Mouse (Mus musculus) heart, embryonic 11.5 days (tissue): ENCODE results near the gene Tbc1d5. TPM values are rescaled to one million over a fixed set of nuclear protein-coding genes. Genes with fewer than 3 reads are reported as not detected.

Source experiments
- ATAC-seq: fragments of 200-750 bp; cut with Nextera tagmentation; replicated peaks from 2 replicates; pipeline ENCODE4 v1.8.0; 2017; ENCODE audit warnings: moderate library complexity; ENCODE audit not compliant: insufficient number of reproducible peaks, low FRiP score, low TSS enrichment
- H3K27ac ChIP-seq: fragments of 300-500 bp; sonication (generic); 2 replicates; pipeline ENCODE4 v1.5.1; 2014; ENCODE audit warnings: mild to moderate bottlenecking, low read depth, low read length
- H3K27me3 ChIP-seq: fragments of 300-500 bp; sonication (generic); 2 replicates; pipeline ENCODE4 v1.6.1; 2014; ENCODE audit warnings: mild to moderate bottlenecking, low read length, mixed read lengths; ENCODE audit not compliant: control insufficient read depth, insufficient read depth
- H3K36me3 ChIP-seq: fragments of 300-500 bp; sonication (generic); 2 replicates; pipeline ENCODE4 v1.6.1; 2014; ENCODE audit warnings: mild to moderate bottlenecking, low read length, moderate library complexity, mixed read lengths; ENCODE audit not compliant: control insufficient read depth, insufficient read depth
- H3K4me1 ChIP-seq: fragments of 300-500 bp; sonication (generic); 2 replicates; pipeline ENCODE4 v1.6.1; 2014; ENCODE audit warnings: low read length; ENCODE audit not compliant: control insufficient read depth, insufficient read depth
- H3K4me2 ChIP-seq: fragments of 300-500 bp; sonication (generic); 2 replicates; pipeline ENCODE4 v1.6.1; 2014; ENCODE audit warnings: mild to moderate bottlenecking, moderate library complexity
- H3K4me3 ChIP-seq: fragments of 300-500 bp; sonication (generic); 2 replicates; pipeline ENCODE4 v1.5.1; 2014; ENCODE audit warnings: low read depth, low read length
- H3K9ac ChIP-seq: fragments of 300-500 bp; sonication (generic); 2 replicates; pipeline ENCODE4 v1.6.1; 2014; ENCODE audit warnings: mild to moderate bottlenecking, low read depth, low read length, moderate library complexity
- H3K9me3 ChIP-seq: fragments of 300-500 bp; sonication (generic); replicated peaks from 2 replicates; pipeline ENCODE4 v1.6.1; 2016; ENCODE audit warnings: low read length; ENCODE audit not compliant: control insufficient read depth
- WGBS: fragments of 180-500 bp; shearing (Covaris S2); extraction: QIAGEN DNeasy Blood & Tissue Kit; methylation state at CpG from one replicate; pipeline ENCODE4 v1.1.7; 2014; ENCODE audit not compliant: insufficient replicate concordance; 5-methylcytosine and 5-hydroxymethylcytosine counted together
- polyA plus RNA-seq: library from polyadenylated mRNA; unstranded; fragments of >200 nt; fragmentation: Nextera tagmentation; extraction: Ambion mirVana; gene quantifications from 2 replicates; pipeline ENCODE4 v1.2.1, GENCODE M21; 2014

The Tbc1d5 gene
- polyA plus RNA-seq, 1 experiment from 2014 or later: 9.3 TPM

DNA sequence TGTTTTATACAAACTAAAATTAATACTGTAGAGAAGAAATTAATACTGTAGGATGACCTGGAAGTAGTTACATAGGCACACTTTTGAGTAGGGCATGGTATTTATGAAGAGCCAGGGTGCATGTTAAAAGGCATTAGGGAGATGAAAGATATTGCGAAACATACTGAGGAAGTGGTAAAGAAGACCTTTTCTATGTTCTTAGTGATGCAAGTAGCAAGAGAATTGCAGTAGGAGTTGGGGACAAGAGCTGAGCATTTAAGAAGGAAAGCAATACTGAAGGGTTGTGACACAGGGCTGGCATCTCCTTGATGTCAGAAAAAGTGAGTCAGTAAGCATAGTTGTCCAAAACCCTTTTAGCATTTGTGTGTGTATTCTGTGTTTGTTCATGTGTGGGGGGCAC lies 289.7 kb downstream of the Tbc1d5 start:
- ATAC-seq: no peak
- Histone ChIP-seq H3K9me3 (no peaks in the 10 kb centered on the region), H3K4me2 (no peak overlapping the region), H3K9ac (no peak overlapping the region), H3K36me3 (no peaks in the 10 kb centered on the region), H3K4me3 (no peak overlapping the region), H3K27me3 (no peaks in the 10 kb centered on the region), H3K27ac (no peak overlapping the region), H3K4me1 (no peaks in the 10 kb centered on the region)
- WGBS: 95% methylated on average over 1 of the region's 1 CpGs

DNA sequence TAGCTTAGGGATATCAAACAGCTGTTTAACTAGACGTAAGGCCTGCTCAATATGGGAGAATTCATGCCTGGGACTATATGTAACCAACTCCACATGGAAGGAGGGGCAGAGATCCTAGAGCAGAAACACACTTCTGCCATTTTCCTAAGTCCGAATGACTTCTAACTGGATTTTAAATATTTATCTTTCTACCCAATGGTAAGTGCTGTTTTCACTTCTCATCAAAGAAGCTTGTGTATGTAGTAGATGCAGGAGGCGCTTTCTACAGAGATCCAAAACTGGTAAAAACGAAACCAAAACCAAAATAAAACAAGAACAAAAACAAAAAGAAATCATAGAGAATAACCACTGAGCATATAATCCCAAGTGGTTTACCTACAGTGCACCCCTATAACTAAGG lies 299.2 kb downstream of the Tbc1d5 start:
- Histone ChIP-seq H3K36me3 (no peaks in the 10 kb centered on the region), H3K4me3 (no peak overlapping the region), H3K4me2 (no peak overlapping the region), H3K27ac (no peak overlapping the region), H3K4me1 (no peaks in the 10 kb centered on the region), H3K27me3 (no peaks in the 10 kb centered on the region), H3K9ac (no peak overlapping the region), H3K9me3 (no peaks in the 10 kb centered on the region)
- 85% methylated on average over 4 of the region's 4 CpGs for WGBS
- no peak for ATAC-seq

DNA sequence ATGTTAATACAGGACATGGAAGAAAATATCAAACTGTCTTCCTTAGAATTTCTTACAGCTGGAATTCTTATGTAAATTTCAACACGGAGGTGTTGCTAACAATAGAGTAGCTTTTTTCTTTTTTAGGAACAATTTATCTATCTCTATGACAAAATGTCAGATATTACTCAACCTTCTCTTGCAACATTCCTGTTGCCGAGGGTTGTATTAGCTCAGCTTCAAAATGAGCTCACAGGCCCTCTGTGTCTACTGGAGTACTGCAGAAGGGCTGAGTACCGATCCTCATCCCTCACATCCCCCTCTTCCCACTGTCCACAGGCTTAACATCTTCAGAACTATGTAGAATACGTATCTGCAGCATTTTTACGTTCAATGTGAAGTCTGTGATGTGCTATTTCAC lies 302.7 kb downstream of the Tbc1d5 start:
- Histone ChIP-seq H3K27me3 (no peaks in the 10 kb centered on the region), H3K4me3 (no peak overlapping the region), H3K4me1 (no peaks in the 10 kb centered on the region), H3K9me3 (no peaks in the 10 kb centered on the region), H3K4me2 (no peak overlapping the region), H3K36me3 (no peaks in the 10 kb centered on the region), H3K9ac (no peak overlapping the region), H3K27ac (no peak overlapping the region)
- ATAC-seq: no peak
- 79% methylated on average over 5 of the region's 5 CpGs for WGBS

DNA sequence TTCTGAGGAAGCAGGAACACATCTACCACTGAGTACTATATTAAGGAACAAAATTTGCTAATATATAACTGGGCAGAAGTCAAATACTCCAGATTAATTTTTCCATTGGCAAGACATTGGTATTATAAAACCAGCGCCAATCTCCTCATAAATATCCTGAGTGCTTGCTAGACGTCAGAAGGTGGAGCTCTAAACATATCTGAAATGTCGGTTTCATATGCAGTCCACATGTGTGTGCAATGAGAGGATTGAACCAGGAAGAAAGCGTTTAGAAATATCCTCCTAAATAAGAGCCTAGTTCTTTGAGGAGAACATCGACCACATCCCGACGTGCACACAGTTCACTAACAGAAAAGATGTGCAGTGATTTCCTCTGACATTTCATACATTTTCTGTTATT lies 305.1 kb downstream of the Tbc1d5 start:
- 81% methylated on average over 7 of the region's 7 CpGs for WGBS

DNA sequence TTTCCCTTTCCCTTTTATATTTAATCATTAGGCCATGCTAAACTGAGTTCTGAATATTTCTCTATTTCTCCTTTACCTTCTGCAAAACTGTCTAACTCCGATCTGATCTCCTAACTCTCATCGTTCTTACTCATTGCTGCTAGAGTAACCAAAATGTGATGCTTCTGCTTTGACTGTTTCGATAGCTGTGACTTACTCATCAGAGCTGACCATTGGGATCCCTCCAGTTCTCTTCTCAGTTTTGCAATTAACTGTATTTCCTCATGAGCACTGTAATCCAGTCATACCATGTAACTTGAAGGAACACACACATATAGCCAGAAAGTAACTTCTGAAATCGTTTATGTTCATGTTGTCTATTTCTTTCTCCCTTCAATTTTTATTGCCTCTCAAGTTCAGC lies 306.6 kb downstream of the Tbc1d5 start:
- H3K9me3 ChIP-seq: no peaks in the 10 kb centered on the region
- no peaks in the 10 kb centered on the region for H3K27me3 ChIP-seq
- H3K9ac ChIP-seq: no peak overlapping the region
- WGBS: 84% methylated on average over 4 of the region's 4 CpGs
- H3K4me3 ChIP-seq: no peak overlapping the region
- H3K36me3 ChIP-seq: no peaks in the 10 kb centered on the region
- no peak for ATAC-seq
- no peak overlapping the region for H3K27ac ChIP-seq
- no peaks in the 10 kb centered on the region for H3K4me1 ChIP-seq
- H3K4me2 ChIP-seq: no peak overlapping the region

More for the DNA sequence above, 305.1 kb downstream of the Tbc1d5 start:
- Histone ChIP-seq H3K4me3 (no peak overlapping the region), H3K36me3 (no peaks in the 10 kb centered on the region), H3K27ac (no peak overlapping the region), H3K27me3 (no peaks in the 10 kb centered on the region), H3K4me2 (no peak overlapping the region), H3K9ac (no peak overlapping the region), H3K9me3 (no peaks in the 10 kb centered on the region), H3K4me1 (no peaks in the 10 kb centered on the region)
- no peak for ATAC-seq

DNA sequence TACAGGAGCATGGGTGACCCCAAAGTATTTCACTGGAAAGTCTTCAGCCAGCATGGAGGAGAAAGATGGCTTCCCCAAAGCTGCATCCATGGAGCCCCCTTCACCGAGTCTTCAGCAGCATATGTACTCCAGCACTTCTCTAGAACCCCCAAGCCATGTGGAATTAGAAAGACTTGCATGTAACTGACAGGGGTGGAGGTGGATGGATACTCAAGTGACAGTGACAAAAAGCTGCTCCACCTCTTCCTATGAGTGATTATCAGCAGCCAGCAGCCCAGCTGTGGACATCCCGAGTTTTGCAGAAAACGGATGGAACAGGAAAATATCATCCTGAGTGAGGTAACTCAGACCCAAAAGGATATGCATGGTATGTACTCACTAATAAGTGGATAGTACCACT lies 311.9 kb downstream of the Tbc1d5 start:
- Histone ChIP-seq H3K4me2 (no peak overlapping the region), H3K9me3 (no peaks in the 10 kb centered on the region), H3K36me3 (no peaks in the 10 kb centered on the region), H3K9ac (no peak overlapping the region), H3K4me1 (no peaks in the 10 kb centered on the region), H3K27ac (no peak overlapping the region), H3K27me3 (no peaks in the 10 kb centered on the region), H3K4me3 (no peak overlapping the region)
- ATAC-seq: no peak
- 52% methylated on average over 3 of the region's 3 CpGs for WGBS

DNA sequence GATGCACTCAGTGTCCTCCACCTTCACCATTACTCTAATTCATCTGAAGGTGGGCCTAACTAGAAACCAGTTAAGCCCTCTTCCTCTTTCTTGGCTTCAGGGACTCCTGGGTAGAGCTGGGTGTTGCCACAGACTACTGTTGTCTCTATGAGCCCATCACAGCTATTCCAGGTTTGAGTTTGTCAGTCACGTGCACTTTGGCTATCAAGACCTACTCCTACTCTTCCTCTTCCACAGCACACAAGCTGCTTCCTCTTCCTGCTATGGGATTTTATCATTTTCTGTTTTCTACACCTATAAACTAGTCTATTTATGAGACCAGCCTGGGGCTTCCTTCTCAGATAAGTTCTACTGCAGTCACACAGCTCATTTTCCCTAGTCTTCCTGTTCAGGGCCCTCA lies 314.4 kb downstream of the Tbc1d5 start:
- 59% methylated on average over 1 of the region's 1 CpGs for WGBS
- ATAC-seq: no peak
- Histone ChIP-seq H3K9ac (no peak overlapping the region), H3K36me3 (no peaks in the 10 kb centered on the region), H3K9me3 (no peaks in the 10 kb centered on the region), H3K4me1 (no peaks in the 10 kb centered on the region), H3K27ac (no peak overlapping the region), H3K4me2 (no peak overlapping the region), H3K4me3 (no peak overlapping the region), H3K27me3 (no peaks in the 10 kb centered on the region)

DNA sequence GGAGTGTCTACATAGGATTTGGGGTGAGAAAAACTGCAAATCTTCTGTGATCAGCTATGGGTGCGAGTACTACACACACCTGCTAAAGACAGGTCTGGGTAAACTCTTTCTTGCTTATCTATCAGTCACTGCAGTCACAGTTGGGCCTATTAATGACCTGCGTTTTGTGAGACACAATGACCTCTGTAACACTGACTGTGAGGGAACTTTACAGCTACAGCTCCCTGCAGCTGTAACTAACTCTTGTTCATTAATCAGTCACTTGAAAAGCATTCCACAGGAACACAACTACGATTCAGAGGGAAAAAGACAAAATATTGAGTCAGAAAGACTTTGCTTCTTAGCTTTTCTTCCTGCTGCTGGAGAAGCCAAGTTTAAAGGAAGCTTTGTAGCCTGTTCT lies 325.9 kb downstream of the Tbc1d5 start:
- H3K27me3 ChIP-seq: no peaks in the 10 kb centered on the region
- no peak overlapping the region for H3K4me3 ChIP-seq
- H3K36me3 ChIP-seq: no peaks in the 10 kb centered on the region
- 35% methylated on average over 3 of the region's 3 CpGs for WGBS
- H3K4me2 ChIP-seq: no peak overlapping the region
- H3K9ac ChIP-seq: no peak overlapping the region
- no peaks in the 10 kb centered on the region for H3K9me3 ChIP-seq
- no peak for ATAC-seq
- H3K27ac ChIP-seq: no peak overlapping the region
- 0 out of 2 replicates have a peak, but pooled peaks cover 2% of the 10 kb centered on the region for H3K4me1 ChIP-seq

DNA sequence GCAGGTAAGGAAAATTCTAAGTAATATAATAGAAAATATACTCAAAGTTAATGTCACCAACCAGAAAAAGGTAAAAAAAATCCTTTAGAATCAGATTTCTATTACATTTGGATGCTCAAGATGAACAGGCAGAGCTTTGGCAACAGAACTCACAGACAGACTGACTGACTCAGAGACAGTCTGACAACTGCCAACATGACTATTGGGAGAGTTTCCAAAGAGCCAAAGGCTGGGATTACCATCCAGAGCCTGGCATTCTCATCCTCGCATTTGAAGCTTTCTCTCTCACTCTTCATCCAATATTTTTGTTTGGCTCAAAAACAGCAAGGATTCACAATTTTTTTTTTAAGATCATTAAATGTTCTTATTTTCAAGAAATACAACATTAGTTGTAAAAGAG lies 327.8 kb downstream of the Tbc1d5 start:
- no peaks in the 10 kb centered on the region for H3K36me3 ChIP-seq
- H3K4me3 ChIP-seq: no peak overlapping the region
- H3K9me3 ChIP-seq: no peaks in the 10 kb centered on the region
- no peak overlapping the region for H3K9ac ChIP-seq
- no peak overlapping the region for H3K4me2 ChIP-seq
- ATAC-seq: no peak
- H3K27ac ChIP-seq: no peak overlapping the region
- 0 out of 2 replicates have a peak, but pooled peaks cover 2% of the 10 kb centered on the region for H3K4me1 ChIP-seq
- H3K27me3 ChIP-seq: no peaks in the 10 kb centered on the region
- WGBS: 85% methylated on average over 1 of the region's 1 CpGs
